Mouse (Mus musculus) limb, embryonic 15.5 days (tissue): ENCODE results near the gene Pnrc2. TPM values are rescaled to one million over a fixed set of nuclear protein-coding genes. Genes with fewer than 3 reads are reported as not detected.
A peak's percentile ranks its signal among the peaks of the same experiment; 100 is the strongest.

Experiments used
- ATAC-seq: fragments of 200-750 bp; cut with Nextera tagmentation; 2 replicates; pipeline ENCODE4 v1.8.0; 2017; ENCODE audit warnings: low read depth, moderate TSS enrichment; ENCODE audit not compliant: insufficient number of reproducible peaks, low FRiP score, low TSS enrichment
- H3K27ac ChIP-seq: fragments of 300-500 bp; sonication (generic); 2 replicates; pipeline ENCODE4 v1.5.1; 2015; ENCODE audit warnings: moderate library complexity, mild to moderate bottlenecking, inconsistent platforms
- H3K27me3 ChIP-seq: fragments of 300-500 bp; sonication (generic); 2 replicates; pipeline ENCODE4 v1.6.1; 2015; ENCODE audit warnings: inconsistent platforms
- H3K36me3 ChIP-seq: fragments of 300-500 bp; sonication (generic); 2 replicates; pipeline ENCODE4 v1.6.1; 2015; ENCODE audit warnings: inconsistent platforms
- H3K4me1 ChIP-seq: fragments of 300-500 bp; sonication (generic); 2 replicates; pipeline ENCODE4 v1.6.1; 2015; ENCODE audit warnings: inconsistent platforms
- H3K4me2 ChIP-seq: fragments of 300-500 bp; sonication (generic); 2 replicates; pipeline ENCODE4 v1.6.1; 2015; ENCODE audit warnings: mild to moderate bottlenecking, inconsistent platforms
- H3K4me3 ChIP-seq: fragments of 300-500 bp; sonication (generic); 2 replicates; pipeline ENCODE4 v1.5.1; 2015; ENCODE audit warnings: mild to moderate bottlenecking, inconsistent platforms
- H3K9ac ChIP-seq: fragments of 300-500 bp; sonication (generic); 2 replicates; pipeline ENCODE4 v1.6.1; 2015; ENCODE audit warnings: inconsistent platforms
- H3K9me3 ChIP-seq: fragments of 300-500 bp; sonication (generic); 2 replicates; pipeline ENCODE4 v1.6.1; 2016; ENCODE audit warnings: inconsistent platforms
- WGBS: fragments of 180-500 bp; shearing (Covaris S2); methylation state at CpG from one replicate; pipeline ENCODE4 v1.1.7; 2015; 5-methylcytosine and 5-hydroxymethylcytosine counted together
- polyA plus RNA-seq: library from polyadenylated mRNA; unstranded; fragments of >200 nt; fragmentation: Nextera tagmentation; extraction: Ambion mirVana; gene quantifications from 2 replicates; pipeline ENCODE4 v1.2.1, GENCODE M21; 2015

Pnrc2 gene
- polyA plus RNA-seq, 1 experiment from 2014 or later: 160 TPM

GRCm38 (mm10) chr4:135876583-135877020, 3.0 kb upstream of the Pnrc2 start:
- WGBS: under 1% methylated on average over 16 of the region's 16 CpGs
- H3K27me3 ChIP-seq: no peaks in the 10 kb centered on the region
- ATAC-seq: no peak
- H3K36me3 ChIP-seq: peaks cover 6% of the 10 kb centered on the region
- H3K4me3 ChIP-seq: peak overlapping the region; percentile 29
- peaks cover 33% of the 10 kb centered on the region for H3K4me1 ChIP-seq
- H3K9me3 ChIP-seq: no peaks in the 10 kb centered on the region
- peak overlapping the region; percentile 49 for H3K4me2 ChIP-seq
- peak overlapping the region; percentile 33 for H3K9ac ChIP-seq
- peak overlapping the region; percentile 99 for H3K27ac ChIP-seq

DNA sequence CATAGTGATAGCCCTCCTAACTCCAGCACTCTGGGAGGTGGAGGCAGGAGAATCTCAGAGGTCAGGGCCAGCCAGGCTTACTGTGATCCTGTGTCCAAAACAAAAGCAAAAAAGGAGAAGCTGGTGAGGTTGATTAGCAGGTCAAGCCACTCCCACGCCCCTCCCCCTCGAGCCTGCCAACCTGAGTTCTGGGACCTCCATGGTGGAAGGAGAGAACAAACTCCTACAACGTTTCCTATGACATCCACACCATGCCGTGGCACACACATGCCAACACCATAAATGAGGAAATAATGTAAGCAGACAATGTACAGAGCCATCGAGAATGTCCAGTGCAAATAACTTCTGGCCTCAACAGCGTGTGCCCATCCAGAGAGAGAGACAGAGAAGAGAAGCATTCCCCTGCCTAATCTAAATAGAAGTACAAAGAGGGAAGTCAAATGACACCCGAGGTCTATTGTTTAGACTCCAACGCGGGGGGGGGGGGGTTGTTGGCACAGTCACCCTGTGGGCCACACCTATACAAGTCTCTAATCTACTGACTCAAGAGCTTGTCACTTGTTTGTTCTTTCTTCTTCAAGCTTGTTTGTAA, 2.4 kb upstream of the Pnrc2 start:
- ATAC-seq: no peak
- Histone ChIP-seq H3K4me3 (peak overlapping the region; percentile 29), H3K27me3 (no peaks in the 10 kb centered on the region), H3K4me2 (peak overlapping the region; percentile 49), H3K4me1 (peaks cover 36% of the 10 kb centered on the region), H3K9ac (peak overlapping the region; percentile 33; the same call in 1 of the 2 replicates), H3K27ac (peak overlapping the region; percentile 99), H3K36me3 (peaks cover 9% of the 10 kb centered on the region), H3K9me3 (no peaks in the 10 kb centered on the region)
- WGBS: 5% methylated on average over 9 of the region's 9 CpGs

GRCm38 (mm10) chr4:135875546-135875945, 1.9 kb upstream of the Pnrc2 start:
- Histone ChIP-seq H3K4me2 (peak overlapping the region; percentile 49; the same call in 1 of the 2 replicates), H3K9ac (no peak overlapping the region), H3K4me1 (peaks cover 37% of the 10 kb centered on the region), H3K9me3 (no peaks in the 10 kb centered on the region), H3K36me3 (peaks cover 10% of the 10 kb centered on the region), H3K4me3 (no peak overlapping the region), H3K27ac (peak overlapping the region; percentile 99), H3K27me3 (no peaks in the 10 kb centered on the region)
- no peak for ATAC-seq
- WGBS: 35% methylated on average over 7 of the region's 7 CpGs

GRCm38 (mm10) chr4:135874564-135875535, 1.2 kb upstream of the Pnrc2 start:
- Histone ChIP-seq H3K36me3 (peaks cover 13% of the 10 kb centered on the region), H3K4me2 (0 out of 2 replicates have a peak overlapping the region, but pooled peaks have one; percentile 74), H3K27ac (peak overlapping the region; percentile 99), H3K9me3 (no peaks in the 10 kb centered on the region), H3K4me1 (peaks cover 40% of the 10 kb centered on the region), H3K4me3 (no peak overlapping the region; the same call in 1 of the 2 replicates), H3K9ac (no peak overlapping the region), H3K27me3 (no peaks in the 10 kb centered on the region)
- no peak for ATAC-seq
- WGBS: 82% methylated on average over 10 of the region's 10 CpGs

GRCm38 (mm10) chr4:135872589-135873391, 860 bp downstream of the Pnrc2 start:
- 7% methylated on average over 17 of the region's 17 CpGs for WGBS
- Histone ChIP-seq H3K27ac (peak overlapping the region; percentile 99), H3K4me1 (peaks cover 45% of the 10 kb centered on the region), H3K36me3 (peaks cover 13% of the 10 kb centered on the region), H3K9ac (peak overlapping the region; percentile 72), H3K9me3 (no peaks in the 10 kb centered on the region), H3K4me2 (peak overlapping the region; percentile 74), H3K4me3 (peak overlapping the region; percentile 69), H3K27me3 (no peaks in the 10 kb centered on the region)
- no peak for ATAC-seq

DNA sequence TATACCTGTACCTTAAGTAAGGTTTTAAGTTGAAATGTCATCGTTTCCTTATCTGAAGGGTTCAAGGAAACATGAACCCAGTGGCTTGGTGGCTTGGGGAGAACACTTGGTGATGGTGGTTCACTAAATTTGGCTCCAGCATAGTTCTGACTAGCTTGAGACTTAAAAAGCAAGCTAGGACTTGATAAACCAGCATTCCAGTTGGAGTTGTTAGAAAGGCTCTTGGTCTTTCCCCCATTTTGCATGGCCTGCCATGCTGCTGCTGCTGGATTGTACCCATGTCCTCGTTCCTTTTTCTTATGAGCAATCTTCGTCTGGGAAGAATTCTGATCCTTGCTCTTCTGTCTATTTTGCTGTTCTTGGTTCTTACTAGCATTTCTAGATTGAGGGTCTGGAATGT, 1.6 kb downstream of the Pnrc2 start:
- 31% methylated on average over 3 of the region's 3 CpGs for WGBS
- no peaks in the 10 kb centered on the region for H3K27me3 ChIP-seq
- H3K36me3 ChIP-seq: peaks cover 13% of the 10 kb centered on the region
- H3K9ac ChIP-seq: 0 out of 2 replicates have a peak overlapping the region, but pooled peaks have one; percentile 72
- H3K9me3 ChIP-seq: no peaks in the 10 kb centered on the region
- H3K27ac ChIP-seq: peak overlapping the region; percentile 99
- peak overlapping the region; percentile 69 for H3K4me3 ChIP-seq
- H3K4me1 ChIP-seq: peaks cover 43% of the 10 kb centered on the region
- no peak for ATAC-seq
- peak overlapping the region; percentile 74 for H3K4me2 ChIP-seq

GRCm38 (mm10) chr4:135870227-135871023, 3.2 kb downstream of the Pnrc2 start:
- Histone ChIP-seq H3K36me3 (peaks cover 16% of the 10 kb centered on the region), H3K9me3 (no peaks in the 10 kb centered on the region), H3K4me1 (peaks cover 29% of the 10 kb centered on the region), H3K4me3 (no peak overlapping the region), H3K27ac (no peak overlapping the region), H3K27me3 (no peaks in the 10 kb centered on the region), H3K9ac (no peak overlapping the region), H3K4me2 (no peak overlapping the region)
- ATAC-seq: no peak
- WGBS: 25% methylated on average over 2 of the region's 2 CpGs

DNA sequence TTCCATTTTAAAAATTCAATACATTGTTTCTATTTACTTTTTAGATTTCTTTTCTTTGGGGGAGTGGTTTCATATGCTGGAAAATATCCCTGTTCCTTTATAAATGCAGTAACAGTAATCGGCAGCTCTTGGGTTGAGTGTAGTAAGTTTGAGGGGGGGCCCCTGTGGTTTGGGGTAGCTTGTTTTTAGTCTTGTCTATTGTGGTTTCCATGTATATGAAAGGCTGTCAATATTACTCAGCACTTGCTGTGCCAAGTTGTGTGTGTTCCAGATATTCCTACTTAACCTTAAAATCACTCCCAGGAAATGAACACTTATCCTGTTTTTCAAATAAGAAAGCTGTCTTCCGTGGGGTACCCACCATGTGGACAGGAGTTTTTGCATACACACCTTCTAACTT, 4.7 kb downstream of the Pnrc2 start:
- no peaks in the 10 kb centered on the region for H3K9me3 ChIP-seq
- H3K4me2 ChIP-seq: no peak overlapping the region
- no peak overlapping the region for H3K9ac ChIP-seq
- peaks cover 16% of the 10 kb centered on the region for H3K36me3 ChIP-seq
- 42% methylated on average over 2 of the region's 2 CpGs for WGBS
- H3K27ac ChIP-seq: peak overlapping the region; percentile 54
- H3K4me3 ChIP-seq: no peak overlapping the region
- no peak for ATAC-seq
- no peaks in the 10 kb centered on the region for H3K27me3 ChIP-seq
- peaks cover 17% of the 10 kb centered on the region for H3K4me1 ChIP-seq

DNA sequence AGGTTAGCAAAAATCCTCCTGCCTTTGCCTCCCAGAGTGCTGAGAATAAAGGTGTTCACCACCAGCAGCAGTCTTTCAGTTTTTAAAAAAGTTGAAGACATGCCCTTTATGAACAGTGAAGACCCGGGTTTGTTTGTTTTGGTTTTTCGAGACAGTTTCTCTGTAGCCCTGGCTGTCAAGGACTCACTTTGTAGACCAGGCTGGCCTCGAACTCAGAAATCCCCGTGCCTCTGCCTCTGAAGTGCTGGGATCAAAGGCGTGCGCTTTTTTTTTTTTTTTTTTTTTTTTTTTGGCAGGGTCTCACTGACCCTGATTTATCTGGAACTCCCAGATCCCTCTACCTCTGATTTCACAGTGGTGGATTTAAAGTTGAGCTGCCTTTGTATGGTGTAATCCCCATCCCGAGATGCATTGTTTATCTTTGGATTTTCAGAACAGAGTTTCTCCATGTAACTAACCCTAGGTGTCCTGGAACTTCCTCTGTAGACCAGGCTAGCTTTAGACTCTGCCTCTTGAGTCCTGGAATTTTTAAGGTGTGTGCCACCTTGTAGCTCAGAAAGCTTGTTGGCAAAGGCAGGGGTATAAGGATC, 16.0 kb downstream of the Pnrc2 start:
- Histone ChIP-seq H3K4me3 (peak overlapping the region; percentile 94), H3K27ac (peak overlapping the region; percentile 22; the same call in 1 of the 2 replicates), H3K4me2 (peak overlapping the region; percentile 59), H3K36me3 (peaks cover 4% of the 10 kb centered on the region), H3K27me3 (no peaks in the 10 kb centered on the region), H3K9ac (peak overlapping the region; percentile 87), H3K4me1 (peaks cover 33% of the 10 kb centered on the region), H3K9me3 (no peaks in the 10 kb centered on the region)
- 10% methylated on average over 7 of the region's 7 CpGs for WGBS
- ATAC-seq: no peak

GRCm38 (mm10) chr4:135856223-135857091, 17.2 kb downstream of the Pnrc2 start:
- H3K4me2 ChIP-seq: peak overlapping the region; percentile 59
- H3K36me3 ChIP-seq: no peaks in the 10 kb centered on the region
- H3K9me3 ChIP-seq: no peaks in the 10 kb centered on the region
- peak overlapping the region; percentile 99 for H3K27ac ChIP-seq
- peaks cover 33% of the 10 kb centered on the region for H3K4me1 ChIP-seq
- peak; percentile 75 for ATAC-seq
- H3K4me3 ChIP-seq: peak overlapping the region; percentile 94
- peak overlapping the region; percentile 87 for H3K9ac ChIP-seq
- WGBS: under 1% methylated on average over 88 of the region's 91 CpGs
- H3K27me3 ChIP-seq: no peaks in the 10 kb centered on the region
